Mouse (Mus musculus) liver, embryonic 11.5 days (tissue): ENCODE measurements around the gene Ckb. TPM values are rescaled to one million over a fixed set of nuclear protein-coding genes. Genes with fewer than 3 reads are reported as not detected.

Experiments used
- ATAC-seq: fragments of 200-750 bp; cut with Nextera tagmentation; replicated peaks from 2 replicates; pipeline ENCODE4 v1.8.0; 2017; ENCODE audit warnings: moderate number of reproducible peaks, mild to moderate bottlenecking, moderate TSS enrichment, moderate library complexity; ENCODE audit not compliant: low FRiP score
- DNase-seq: peaks from one replicate; pipeline ENCODE4 v3.0.0-alpha.2; 2017; ENCODE audit warnings: low spot score
- H3K27ac ChIP-seq: fragments of 300-500 bp; sonication (generic); 2 replicates; pipeline ENCODE4 v1.5.1; 2014; ENCODE audit warnings: mild to moderate bottlenecking, low read depth, low read length, control low read depth
- H3K27me3 ChIP-seq: fragments of 300-500 bp; sonication (generic); replicated peaks from 2 replicates; pipeline ENCODE4 v1.6.1; 2014; ENCODE audit warnings: low read length, mixed read lengths; ENCODE audit not compliant: control insufficient read depth, insufficient read depth
- H3K36me3 ChIP-seq: fragments of 300-500 bp; sonication (generic); 2 replicates; pipeline ENCODE4 v1.6.1; 2014; ENCODE audit warnings: mild to moderate bottlenecking, low read length, moderate library complexity, mixed read lengths; ENCODE audit not compliant: control insufficient read depth, insufficient read depth
- H3K4me1 ChIP-seq: fragments of 300-500 bp; sonication (generic); replicated peaks from 2 replicates; pipeline ENCODE4 v1.6.1; 2014; ENCODE audit warnings: low read length, mixed read lengths; ENCODE audit not compliant: control insufficient read depth, insufficient read depth
- H3K4me2 ChIP-seq: fragments of 300-500 bp; sonication (generic); 2 replicates; pipeline ENCODE4 v1.6.1; 2014; ENCODE audit warnings: mild to moderate bottlenecking, control low read depth, moderate library complexity
- H3K4me3 ChIP-seq: fragments of 300-500 bp; sonication (generic); 2 replicates; pipeline ENCODE4 v1.5.1; 2014; ENCODE audit warnings: low read depth, low read length, control low read depth
- H3K9ac ChIP-seq: fragments of 300-500 bp; sonication (generic); 2 replicates; pipeline ENCODE4 v1.6.1; 2014; ENCODE audit warnings: low read depth, low read length, control low read depth
- H3K9me3 ChIP-seq: fragments of 300-500 bp; sonication (generic); 2 replicates; pipeline ENCODE4 v1.6.1; 2016; ENCODE audit warnings: low read length, inconsistent platforms, mixed read lengths; ENCODE audit not compliant: control insufficient read depth
- WGBS: fragments of 180-500 bp; shearing (Covaris S2); extraction: QIAGEN DNeasy Blood & Tissue Kit; methylation state at CpG from one replicate; pipeline ENCODE4 v1.1.7; 2014; 5-methylcytosine and 5-hydroxymethylcytosine counted together
- polyA plus RNA-seq: library from polyadenylated mRNA; unstranded; fragments of >200 nt; fragmentation: Nextera tagmentation; extraction: Ambion mirVana; gene quantifications from 2 replicates; pipeline ENCODE4 v1.2.1, GENCODE M21; 2014

Gene Ckb
- polyA plus RNA-seq, 1 experiment from 2014 or later: 94.1 TPM

GRCm38 (mm10) chr12:111694880-111695804, 23.0 kb upstream of the Ckb start:
- Histone ChIP-seq H3K27me3 (no peaks in the 10 kb centered on the region; the same call in 1 of the 2 replicates), H3K9ac (no peak overlapping the region), H3K4me2 (no peak overlapping the region), H3K27ac (no peak overlapping the region), H3K9me3 (no peaks in the 10 kb centered on the region), H3K4me1 (peaks cover 30% of the 10 kb centered on the region), H3K36me3 (no peaks in the 10 kb centered on the region), H3K4me3 (no peak overlapping the region)
- DNase-seq: no peak
- 65% methylated on average over 13 of the region's 13 CpGs for WGBS
- ATAC-seq: no peak

GRCm38 (mm10) chr12:111694271-111694781, 22.2 kb upstream of the Ckb start:
- Histone ChIP-seq H3K4me2 (peak overlapping the region; percentile 35), H3K4me3 (no peak overlapping the region), H3K27me3 (no peaks in the 10 kb centered on the region), H3K27ac (0 out of 2 replicates have a peak overlapping the region, but pooled peaks have one; percentile 9), H3K4me1 (peaks cover 30% of the 10 kb centered on the region), H3K9ac (0 out of 2 replicates have a peak overlapping the region, but pooled peaks have one; percentile 41), H3K9me3 (no peaks in the 10 kb centered on the region), H3K36me3 (no peaks in the 10 kb centered on the region)
- WGBS: 23% methylated on average over 12 of the region's 12 CpGs
- DNase-seq: no peak
- no peak for ATAC-seq

GRCm38 (mm10) chr12:111693341-111694270, 21.5 kb upstream of the Ckb start:
- Histone ChIP-seq H3K4me1 (peaks cover 30% of the 10 kb centered on the region), H3K9ac (peak overlapping the region; percentile 41; the same call in 1 of the 2 replicates), H3K4me3 (no peak overlapping the region), H3K27ac (no peak overlapping the region), H3K9me3 (no peaks in the 10 kb centered on the region), H3K4me2 (peak overlapping the region; percentile 35), H3K27me3 (no peaks in the 10 kb centered on the region), H3K36me3 (no peaks in the 10 kb centered on the region)
- peak; percentile 40 for ATAC-seq
- no peak for DNase-seq
- WGBS: 50% methylated on average over 18 of the region's 18 CpGs

- H3K4me3 ChIP-seq: no peak overlapping the region
- 76% methylated on average over 5 of the region's 5 CpGs for WGBS
- H3K9me3 ChIP-seq: no peaks in the 10 kb centered on the region
- no peak for ATAC-seq
- H3K4me2 ChIP-seq: no peak overlapping the region
- H3K9ac ChIP-seq: no peak overlapping the region
- DNase-seq: no peak
- H3K36me3 ChIP-seq: no peaks in the 10 kb centered on the region
- peaks cover 30% of the 10 kb centered on the region for H3K4me1 ChIP-seq
- no peak overlapping the region for H3K27ac ChIP-seq
- no peaks in the 10 kb centered on the region for H3K27me3 ChIP-seq
Measured at GRCm38 (mm10) chr12:111692899-111693298, 20.8 kb upstream of the Ckb start.

- ATAC-seq: no peak; the same call in 1 of the 2 replicates
- no peaks in the 10 kb centered on the region for H3K9me3 ChIP-seq
- H3K27me3 ChIP-seq: no peaks in the 10 kb centered on the region
- peak overlapping the region; percentile 28; the same call in 1 of the 2 replicates for H3K27ac ChIP-seq
- DNase-seq: no peak
- WGBS: 28% methylated on average over 5 of the region's 5 CpGs
- no peak overlapping the region for H3K9ac ChIP-seq
- H3K36me3 ChIP-seq: no peaks in the 10 kb centered on the region
- no peak overlapping the region for H3K4me3 ChIP-seq
- peaks cover 30% of the 10 kb centered on the region for H3K4me1 ChIP-seq
- H3K4me2 ChIP-seq: no peak overlapping the region
Measured at GRCm38 (mm10) chr12:111691346-111691872, 19.3 kb upstream of the Ckb start.

- peaks cover 26% of the 10 kb centered on the region for H3K4me1 ChIP-seq
- no peak overlapping the region for H3K27ac ChIP-seq
- no peak overlapping the region for H3K4me2 ChIP-seq
- H3K4me3 ChIP-seq: no peak overlapping the region
- no peak overlapping the region for H3K9ac ChIP-seq
- no peaks in the 10 kb centered on the region for H3K36me3 ChIP-seq
- 80% methylated on average over 11 of the region's 11 CpGs for WGBS
- no peak for ATAC-seq
- H3K9me3 ChIP-seq: no peaks in the 10 kb centered on the region
- no peak for DNase-seq
- no peaks in the 10 kb centered on the region for H3K27me3 ChIP-seq
Measured at GRCm38 (mm10) chr12:111689426-111689825, 17.3 kb upstream of the Ckb start.

GRCm38 (mm10) chr12:111688069-111688428, 15.9 kb upstream of the Ckb start:
- Histone ChIP-seq H3K9ac (no peak overlapping the region), H3K27me3 (no peaks in the 10 kb centered on the region), H3K4me3 (no peak overlapping the region), H3K4me2 (no peak overlapping the region), H3K9me3 (no peaks in the 10 kb centered on the region), H3K27ac (no peak overlapping the region), H3K36me3 (no peaks in the 10 kb centered on the region; the same call in 1 of the 2 replicates), H3K4me1 (peaks cover 12% of the 10 kb centered on the region)
- no peak for DNase-seq
- 20% methylated on average over 2 of the region's 2 CpGs for whole genome bisulfite sequencing
- ATAC-seq: no peak

- ATAC-seq (no peak), DNase-seq (no peak)
- peaks cover 9% of the 10 kb centered on the region for H3K4me1 ChIP-seq
- no peaks in the 10 kb centered on the region for H3K9me3 ChIP-seq
- H3K27ac ChIP-seq: no peak overlapping the region
- WGBS: 47% methylated on average over 14 of the region's 14 CpGs
- no peaks in the 10 kb centered on the region for H3K27me3 ChIP-seq
- H3K4me2 ChIP-seq: no peak overlapping the region
- H3K4me3 ChIP-seq: no peak overlapping the region
- H3K9ac ChIP-seq: no peak overlapping the region
- H3K36me3 ChIP-seq: peaks cover 2% of the 10 kb centered on the region
Measured at GRCm38 (mm10) chr12:111687350-111688068, 15.4 kb upstream of the Ckb start.
